Mouse (Mus musculus) layer of hippocampus, adult 2 months (tissue): Measurements from ENCODE around the gene Tmem156. TPM values are rescaled to one million over a fixed set of nuclear protein-coding genes. Genes with fewer than 3 reads are reported as not detected.

Source experiments
- DNase-seq, 2 experiments: peaks; one replicate each; pipeline ENCODE4 v3.0.0; 2022; ENCODE audit warnings: low spot score in 2 of 2
- H3K27ac ChIP-seq: fragments of 200-600 bp; 2 replicates; pipeline ENCODE4 v1.8.1; 2022
- H3K4me3 ChIP-seq: fragments of 200-600 bp; 2 replicates; pipeline ENCODE4 v1.8.1; 2022; ENCODE audit warnings: mild to moderate bottlenecking
- CTCF ChIP-seq: fragments of 200-600 bp; conservative IDR thresholded peaks from 2 replicates; pipeline ENCODE4 v1.8.1; 2022; ENCODE audit warnings: antibody characterized with exemption, mild to moderate bottlenecking, moderate library complexity
- total RNA-seq, 2 experiments: library from RNA; stranded (reverse); gene quantifications; 2 replicates each; pipeline ENCODE4 v1.2.3; 2021

Gene Tmem156
- total RNA-seq, 2 experiments from 2014 or later: 0.39 to 0.44 TPM

GRCm38 (mm10) chr5:65107773-65108432 is 16.0 kb upstream of the Tmem156 start:
- no peak for DNase-seq
- peak overlapping the region; percentile 88 for H3K27ac ChIP-seq

GRCm38 (mm10) chr5:65106876-65107772 is 15.2 kb upstream of the Tmem156 start, which contains the start of gene Klhl5:
Gene Klhl5, plus strand, starts transcription at chr5:65107539.
- peak; percentile 81 to 85 for DNase-seq
- 0 out of 2 replicates have a peak, but pooled peaks have one; percentile 15 for TF ChIP-seq CTCF
- peak within 1 kb of the TSS; percentile 82 for H3K4me3 ChIP-seq
- peak within 1 kb of the TSS; percentile 88 for H3K27ac ChIP-seq

More at GRCm38 (mm10) chr5:65107773-65108432, 16.0 kb upstream of the Tmem156 start:
- H3K4me3 ChIP-seq: peak overlapping the region; percentile 82
- TF ChIP-seq CTCF: no peak

GRCm38 (mm10) chr5:65102641-65103042 is 10.7 kb upstream of the Tmem156 start:
- Histone ChIP-seq H3K27ac (no peak overlapping the region), H3K4me3 (no peak overlapping the region)
- TF ChIP-seq CTCF: no peak
- DNase-seq: no peak

GRCm38 (mm10) chr5:65102026-65102640 is 10.2 kb upstream of the Tmem156 start:
- Histone ChIP-seq H3K4me3 (no peak overlapping the region), H3K27ac (no peak overlapping the region)
- no peak for DNase-seq
- no peak for TF ChIP-seq CTCF

- no peak overlapping the region for H3K4me3 ChIP-seq
- H3K27ac ChIP-seq: no peak overlapping the region
- no peak for DNase-seq
- no peak for TF ChIP-seq CTCF
These were observed 9.7 kb upstream of the Tmem156 start for GRCm38 (mm10) chr5:65101621-65102020.

GRCm38 (mm10) chr5:65101209-65101608 is 9.3 kb upstream of the Tmem156 start:
- no peak for DNase-seq
- Histone ChIP-seq H3K27ac (no peak overlapping the region), H3K4me3 (no peak overlapping the region)
- no peak for TF ChIP-seq CTCF

GRCm38 (mm10) chr5:65100002-65100401 is 8.1 kb upstream of the Tmem156 start:
- no peak for DNase-seq
- no peak overlapping the region for H3K4me3 ChIP-seq
- no peak overlapping the region for H3K27ac ChIP-seq
- TF ChIP-seq CTCF: no peak

GRCm38 (mm10) chr5:65097457-65097856 is 5.5 kb upstream of the Tmem156 start:
- DNase-seq: no peak
- TF ChIP-seq CTCF: no peak
- Histone ChIP-seq H3K27ac (no peak overlapping the region), H3K4me3 (no peak overlapping the region)

GRCm38 (mm10) chr5:65096805-65097204 is 4.9 kb upstream of the Tmem156 start:
- Histone ChIP-seq H3K4me3 (no peak overlapping the region), H3K27ac (no peak overlapping the region)
- TF ChIP-seq CTCF: no peak
- DNase-seq: no peak

GRCm38 (mm10) chr5:65096082-65096481 is 4.2 kb upstream of the Tmem156 start:
- DNase-seq: no peak
- TF ChIP-seq CTCF: no peak

GRCm38 (mm10) chr5:65094902-65095545 is 3.1 kb upstream of the Tmem156 start:
- TF ChIP-seq CTCF: no peak
- DNase-seq: no peak
- H3K4me3 ChIP-seq: no peak overlapping the region
- H3K27ac ChIP-seq: no peak overlapping the region

More at GRCm38 (mm10) chr5:65096082-65096481, 4.2 kb upstream of the Tmem156 start:
- no peak overlapping the region for H3K27ac ChIP-seq
- H3K4me3 ChIP-seq: no peak overlapping the region

- Histone ChIP-seq H3K4me3 (no peak overlapping the region), H3K27ac (no peak overlapping the region)
- no peak for DNase-seq
- TF ChIP-seq CTCF: no peak
These were observed 1.8 kb upstream of the Tmem156 start for GRCm38 (mm10) chr5:65093769-65094168.
